Mouse (Mus musculus): ENCODE results near the gene Uhmk1. TPM values are rescaled to one million over a fixed set of nuclear protein-coding genes. Genes with fewer than 3 reads are reported as not detected.

Gene Uhmk1
- polyA plus RNA-seq, 2 experiments = 10.3 to 15.4 TPM

DNA sequence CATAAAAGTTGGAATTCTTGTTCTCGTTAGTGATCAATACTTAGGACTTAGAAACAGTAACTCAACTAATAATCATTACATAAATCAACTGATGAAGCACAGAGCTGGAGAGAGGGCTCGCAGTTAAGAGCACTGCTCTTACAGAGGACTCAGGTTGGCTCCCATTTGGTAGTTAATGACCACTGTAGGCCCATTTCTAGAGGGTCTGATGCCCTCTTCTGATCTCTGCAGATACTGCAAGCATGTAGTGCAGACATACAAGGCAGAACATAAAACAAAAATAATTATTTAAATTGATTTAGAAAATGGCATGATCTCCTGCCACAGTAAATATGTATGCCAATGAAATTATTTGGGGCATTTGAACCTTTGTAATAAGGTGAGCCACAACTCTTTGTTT, 55.5 kb downstream of the Uhmk1 start:
- Histone ChIP-seq H3K36me3 (ENCODE audit: control insufficient read depth, insufficient read depth, low read length) (peaks cover 58% of the 10 kb centered on the region), H3K27ac (replicated peaks; ENCODE audit: low read depth, low read length) (no peak overlapping the region), H3K27me3 (ENCODE audit: control insufficient read depth, insufficient read depth, low read length) (no peaks in the 10 kb centered on the region), H3K4me2 (replicated peaks; ENCODE audit: low read depth, low read length, severe bottlenecking) (no peak overlapping the region), H3K4me1 (ENCODE audit: control insufficient read depth, insufficient read depth, low read length) (no peaks in the 10 kb centered on the region), H3K9ac (ENCODE audit: low read depth, low read length, severe bottlenecking) (no peak overlapping the region), H3K9me3 (ENCODE audit: control insufficient read depth, low read length) (no peaks in the 10 kb centered on the region), H3K4me3 (replicated peaks; ENCODE audit: low read length) (no peak overlapping the region)
- DNase-seq (ENCODE audit: low spot score) (no peak), ATAC-seq (ENCODE audit: low FRiP score, low read depth) (no peak)
- no peak for TF ChIP-seq POLR2A (IDR thresholded peaks at IDR 0.05; ENCODE audit: borderline replicate concordance, extremely low read depth, insufficient read depth, insufficient read length)
- WGBS = 66% methylated on average over 2 of the region's 2 CpGs

DNA sequence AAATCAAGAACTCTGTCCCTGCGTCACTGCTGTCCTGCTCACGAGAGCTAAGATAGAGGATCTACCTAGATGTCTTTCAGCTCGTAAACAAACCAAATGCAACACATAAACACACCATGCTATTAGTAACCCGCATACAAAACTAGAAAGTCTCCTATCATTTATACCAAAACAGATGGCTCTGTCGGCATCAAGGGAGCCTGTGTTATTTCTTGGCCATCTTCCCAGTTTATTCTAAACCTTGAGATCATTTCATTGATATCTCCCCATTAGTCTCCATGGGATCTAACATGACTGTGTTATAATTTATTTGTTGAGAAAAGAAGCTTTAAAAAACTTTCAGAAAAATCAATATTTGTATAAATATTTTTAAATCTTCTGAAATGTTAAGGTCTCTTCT, 59.4 kb downstream of the Uhmk1 start:
- H3K4me2 ChIP-seq (replicated peaks; ENCODE audit: low read depth, low read length, severe bottlenecking) = no peak overlapping the region
- 84% methylated on average over 5 of the region's 5 CpGs for whole genome bisulfite sequencing

DNA sequence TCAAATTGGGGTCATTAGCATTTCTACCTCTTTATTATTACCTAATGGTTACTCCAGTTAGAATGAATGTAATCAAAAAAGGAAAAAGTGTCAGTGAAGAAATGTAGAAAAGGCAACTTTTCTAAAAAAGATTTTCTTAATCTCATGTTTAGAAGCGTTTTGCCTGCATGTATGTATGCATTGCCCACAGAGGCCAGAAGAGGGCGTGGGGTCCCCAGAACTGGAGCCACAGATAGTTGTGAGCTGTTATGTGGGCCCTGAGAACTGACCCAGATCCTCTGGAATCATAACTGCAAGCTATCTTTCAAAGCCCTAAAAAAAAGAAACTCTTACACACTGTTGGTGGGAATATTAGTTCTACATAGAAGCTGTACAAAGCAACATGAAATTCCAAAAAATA, 59.9 kb downstream of the Uhmk1 start:
- H3K27ac ChIP-seq (replicated peaks; ENCODE audit: low read depth, low read length) = no peak overlapping the region
- DNase-seq (ENCODE audit: low spot score) (no peak), ATAC-seq (ENCODE audit: low FRiP score, low read depth) (no peak)
- no peak overlapping the region for H3K4me2 ChIP-seq (replicated peaks; ENCODE audit: low read depth, low read length, severe bottlenecking)
- no peaks in the 10 kb centered on the region for H3K27me3 ChIP-seq (ENCODE audit: control insufficient read depth, insufficient read depth, low read length)
- no peaks in the 10 kb centered on the region for H3K4me1 ChIP-seq (ENCODE audit: control insufficient read depth, insufficient read depth, low read length)
- no peak overlapping the region for H3K9ac ChIP-seq (ENCODE audit: low read depth, low read length, severe bottlenecking)
- TF ChIP-seq POLR2A (IDR thresholded peaks at IDR 0.05; ENCODE audit: borderline replicate concordance, extremely low read depth, insufficient read depth, insufficient read length) = no peak
- WGBS = 71% methylated on average over 2 of the region's 2 CpGs
- no peaks in the 10 kb centered on the region for H3K9me3 ChIP-seq (ENCODE audit: control insufficient read depth, low read length)
- H3K4me3 ChIP-seq (replicated peaks; ENCODE audit: low read length) = no peak overlapping the region
- H3K36me3 ChIP-seq (ENCODE audit: control insufficient read depth, insufficient read depth, low read length) = peaks cover 39% of the 10 kb centered on the region

More for the DNA sequence above, 59.4 kb downstream of the Uhmk1 start:
- ATAC-seq (ENCODE audit: low FRiP score, low read depth) (no peak), DNase-seq (ENCODE audit: low spot score) (no peak)
- H3K4me3 ChIP-seq (replicated peaks; ENCODE audit: low read length) = no peak overlapping the region
- TF ChIP-seq POLR2A (IDR thresholded peaks at IDR 0.05; ENCODE audit: borderline replicate concordance, extremely low read depth, insufficient read depth, insufficient read length) = no peak
- no peak overlapping the region for H3K27ac ChIP-seq (replicated peaks; ENCODE audit: low read depth, low read length)
- no peaks in the 10 kb centered on the region for H3K27me3 ChIP-seq (ENCODE audit: control insufficient read depth, insufficient read depth, low read length)
- H3K4me1 ChIP-seq (ENCODE audit: control insufficient read depth, insufficient read depth, low read length) = no peaks in the 10 kb centered on the region
- no peaks in the 10 kb centered on the region for H3K9me3 ChIP-seq (ENCODE audit: control insufficient read depth, low read length)
- peaks cover 39% of the 10 kb centered on the region for H3K36me3 ChIP-seq (ENCODE audit: control insufficient read depth, insufficient read depth, low read length)
- no peak overlapping the region for H3K9ac ChIP-seq (ENCODE audit: low read depth, low read length, severe bottlenecking)

DNA sequence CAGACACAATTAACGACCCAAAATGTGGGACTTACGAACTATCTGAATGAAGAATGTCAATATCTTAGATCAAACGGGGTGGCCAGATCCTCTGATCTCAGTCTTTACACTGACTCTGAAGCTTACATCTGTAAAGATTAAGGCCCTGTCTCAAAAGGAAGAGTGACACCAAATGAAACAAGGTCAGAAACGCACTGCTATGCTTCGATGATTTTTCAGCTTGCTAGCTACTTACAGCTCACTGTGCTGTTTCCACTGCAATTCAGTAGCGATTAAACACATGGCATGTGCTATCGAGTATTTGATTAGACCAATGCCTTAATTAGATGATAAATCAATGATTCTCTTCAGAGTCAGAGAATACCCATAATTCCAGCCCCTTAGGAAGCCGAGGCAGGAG, 61.2 kb downstream of the Uhmk1 start:
- no peaks in the 10 kb centered on the region for H3K9me3 ChIP-seq (ENCODE audit: control insufficient read depth, low read length)
- H3K27me3 ChIP-seq (ENCODE audit: control insufficient read depth, insufficient read depth, low read length) = no peaks in the 10 kb centered on the region
- H3K4me3 ChIP-seq (replicated peaks; ENCODE audit: low read length) = no peak overlapping the region
- TF ChIP-seq POLR2A (IDR thresholded peaks at IDR 0.05; ENCODE audit: borderline replicate concordance, extremely low read depth, insufficient read depth, insufficient read length) = no peak
- H3K36me3 ChIP-seq (ENCODE audit: control insufficient read depth, insufficient read depth, low read length) = peaks cover 45% of the 10 kb centered on the region
- H3K4me1 ChIP-seq (ENCODE audit: control insufficient read depth, insufficient read depth, low read length) = no peaks in the 10 kb centered on the region
- 82% methylated on average over 8 of the region's 8 CpGs for WGBS
- ATAC-seq (ENCODE audit: low FRiP score, low read depth) (no peak), DNase-seq (ENCODE audit: low spot score) (no peak)
- no peak overlapping the region for H3K27ac ChIP-seq (replicated peaks; ENCODE audit: low read depth, low read length)
- no peak overlapping the region for H3K9ac ChIP-seq (ENCODE audit: low read depth, low read length, severe bottlenecking)
- no peak overlapping the region for H3K4me2 ChIP-seq (replicated peaks; ENCODE audit: low read depth, low read length, severe bottlenecking)

DNA sequence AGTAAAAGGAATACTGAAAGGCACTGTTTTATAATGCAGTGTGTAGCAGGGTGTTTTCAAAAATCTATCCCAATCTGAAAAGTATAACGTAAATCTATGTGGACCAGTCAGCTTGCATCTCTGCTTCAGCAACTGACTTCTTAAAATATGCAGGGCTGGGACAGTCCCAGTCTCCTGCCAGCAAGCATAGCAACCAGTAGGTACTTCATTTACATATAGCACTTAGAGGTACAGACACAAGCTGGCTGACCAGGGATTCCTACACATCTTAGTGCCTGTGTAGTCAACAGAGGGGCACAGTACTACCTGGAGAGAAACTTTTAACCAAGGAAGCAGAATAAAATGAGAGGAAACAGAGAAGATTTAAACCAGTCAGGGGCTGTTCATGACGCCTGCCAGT, 62.6 kb downstream of the Uhmk1 start:
- Histone ChIP-seq H3K36me3 (ENCODE audit: control insufficient read depth, insufficient read depth, low read length) (peaks cover 44% of the 10 kb centered on the region), H3K4me1 (ENCODE audit: control insufficient read depth, insufficient read depth, low read length) (no peaks in the 10 kb centered on the region), H3K27me3 (ENCODE audit: control insufficient read depth, insufficient read depth, low read length) (no peaks in the 10 kb centered on the region), H3K9ac (ENCODE audit: low read depth, low read length, severe bottlenecking) (no peak overlapping the region), H3K4me3 (replicated peaks; ENCODE audit: low read length) (no peak overlapping the region), H3K9me3 (ENCODE audit: control insufficient read depth, low read length) (no peaks in the 10 kb centered on the region), H3K27ac (replicated peaks; ENCODE audit: low read depth, low read length) (no peak overlapping the region), H3K4me2 (replicated peaks; ENCODE audit: low read depth, low read length, severe bottlenecking) (no peak overlapping the region)
- no peak for ATAC-seq (ENCODE audit: low FRiP score, low read depth)
- no peak for DNase-seq (ENCODE audit: low spot score)
- WGBS = 94% methylated on average over 2 of the region's 2 CpGs
- no peak for TF ChIP-seq POLR2A (IDR thresholded peaks at IDR 0.05; ENCODE audit: borderline replicate concordance, extremely low read depth, insufficient read depth, insufficient read length)

DNA sequence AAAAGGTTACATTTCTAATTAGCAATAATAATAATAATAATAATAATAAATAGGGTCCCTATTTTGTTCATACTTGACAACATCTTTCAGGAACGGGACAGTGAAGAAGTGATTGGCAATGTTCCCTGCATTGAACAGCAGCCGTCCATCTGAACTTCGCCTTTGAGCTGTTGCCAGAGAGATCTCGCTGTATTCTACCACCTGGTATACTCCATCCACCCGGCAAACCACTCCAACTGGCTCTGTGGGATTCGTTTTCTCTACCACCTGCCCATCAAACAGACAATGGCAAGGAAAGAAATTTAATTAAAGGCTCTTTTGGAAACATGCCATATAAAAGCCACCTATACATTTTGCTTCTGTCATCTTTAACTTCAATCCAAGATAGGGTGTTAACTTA, 64.3 kb downstream of the Uhmk1 start:
- Histone ChIP-seq H3K9ac (ENCODE audit: low read depth, low read length, severe bottlenecking) (no peak overlapping the region), H3K4me3 (replicated peaks; ENCODE audit: low read length) (no peak overlapping the region), H3K4me2 (replicated peaks; ENCODE audit: low read depth, low read length, severe bottlenecking) (no peak overlapping the region), H3K9me3 (ENCODE audit: control insufficient read depth, low read length) (no peaks in the 10 kb centered on the region), H3K27ac (replicated peaks; ENCODE audit: low read depth, low read length) (no peak overlapping the region), H3K27me3 (ENCODE audit: control insufficient read depth, insufficient read depth, low read length) (no peaks in the 10 kb centered on the region), H3K4me1 (ENCODE audit: control insufficient read depth, insufficient read depth, low read length) (no peaks in the 10 kb centered on the region), H3K36me3 (ENCODE audit: control insufficient read depth, insufficient read depth, low read length) (peaks cover 44% of the 10 kb centered on the region)
- DNase-seq (ENCODE audit: low spot score) = no peak
- no peak for TF ChIP-seq POLR2A (IDR thresholded peaks at IDR 0.05; ENCODE audit: borderline replicate concordance, extremely low read depth, insufficient read depth, insufficient read length)
- WGBS = 84% methylated on average over 6 of the region's 6 CpGs
- ATAC-seq (ENCODE audit: low FRiP score, low read depth) = no peak

Measured in limb, embryonic 14.5 days (tissue).